Mouse (Mus musculus) lung, adult 18-20 months (tissue): ENCODE data around the gene Pglyrp4.
"Not testable (repeated sequence)": the region's sequence is repeated elsewhere in the genome, so short reads cannot be mapped to it uniquely, and the experiment has no call there.

Experiments
- DNase-seq, 2 experiments: peaks; one replicate each; pipeline ENCODE4 v3.0.0; 2022; ENCODE audit warnings: mixed read lengths in 2 of 2

Pglyrp4 gene

DNA sequence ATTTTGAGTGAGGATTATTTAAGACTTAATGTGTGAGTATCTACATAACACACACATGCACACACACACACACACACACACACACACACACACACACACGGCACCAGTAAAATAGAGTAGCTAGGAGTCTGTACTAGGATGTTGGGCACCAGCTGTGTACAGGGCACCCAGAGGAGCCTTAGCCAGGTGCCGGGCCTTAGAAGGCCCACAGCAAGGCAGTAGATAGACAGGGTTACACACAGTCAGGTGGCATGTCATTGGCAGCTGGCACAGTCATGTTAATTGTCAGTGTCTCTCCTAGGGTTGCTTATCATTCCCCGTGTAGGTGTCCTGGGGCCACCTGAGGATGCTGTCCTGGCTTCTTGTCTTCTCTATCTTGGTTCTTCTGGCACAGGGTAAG lies at the start of gene Pglyrp4:
Pglyrp4 (plus strand) TSS at position 301 of the 400 bp plus-strand sequence.
- no peak for DNase-seq

GRCm38 (mm10) chr3:90678656-90679055 lies 48.0 kb upstream of the Pglyrp4 start:
- DNase-seq: no peak

GRCm38 (mm10) chr3:90683929-90684328 lies 42.8 kb upstream of the Pglyrp4 start:
- DNase-seq: no peak

DNA sequence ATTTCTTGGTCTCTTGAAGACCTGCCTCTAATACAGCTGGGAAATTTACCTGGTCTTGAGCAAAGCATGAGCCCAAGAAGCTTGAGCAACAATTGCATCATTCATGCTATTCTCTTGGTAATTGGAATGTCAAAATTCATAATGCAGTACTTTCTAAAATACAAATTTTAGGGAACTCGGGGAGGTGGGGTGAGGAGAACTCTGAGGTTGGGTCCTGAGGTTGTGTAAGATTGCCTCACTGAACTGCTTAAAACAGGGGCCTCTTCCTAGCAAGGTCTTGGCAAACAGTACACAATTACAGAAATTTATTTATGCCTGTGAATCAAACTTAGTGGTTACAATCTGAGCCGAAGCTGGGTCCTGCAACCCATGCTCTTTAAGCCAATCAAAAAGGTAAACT lies 39.9 kb upstream of the Pglyrp4 start:
- DNase-seq: no peak

GRCm38 (mm10) chr3:90693496-90693895 lies 33.2 kb upstream of the Pglyrp4 start:
- no peak for DNase-seq

GRCm38 (mm10) chr3:90695613-90696012 lies 31.1 kb upstream of the Pglyrp4 start, which contains the start of gene S100a9:
TSS of gene S100a9 (minus strand) at chr3:90695721.
- no peak for DNase-seq

GRCm38 (mm10) chr3:90702244-90702643 lies 24.5 kb upstream of the Pglyrp4 start:
- DNase-seq: no peak

GRCm38 (mm10) chr3:90708523-90709202 lies 18.0 kb upstream of the Pglyrp4 start:
- DNase-seq: peak in 1 of 2 experiments; percentile 10

- peak; percentile 71 to 82 for DNase-seq
Observed at GRCm38 (mm10) chr3:90709591-90710460, 16.9 kb upstream of the Pglyrp4 start.

DNA sequence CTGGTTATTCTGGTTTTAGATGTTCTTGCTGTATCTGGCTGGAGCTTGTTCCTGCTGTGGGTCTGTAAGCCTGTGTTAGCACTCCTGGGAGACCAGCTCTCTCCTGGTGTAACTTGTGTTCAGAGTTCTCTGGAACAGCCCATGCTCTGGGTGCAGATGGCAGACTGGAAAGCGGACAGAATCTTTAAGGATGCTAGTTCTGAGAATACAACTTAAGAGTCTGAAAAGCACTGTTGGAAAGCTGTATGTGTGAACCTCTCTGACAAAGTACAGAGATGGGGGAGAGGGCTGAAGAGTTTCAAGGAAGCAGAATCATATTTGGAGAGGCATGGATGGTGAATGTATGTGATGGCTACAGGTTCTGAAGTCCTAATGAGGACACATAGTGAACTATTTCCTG lies 23.0 kb downstream of the Pglyrp4 start:
- no peak for DNase-seq

GRCm38 (mm10) chr3:90777776-90778175 lies 51.1 kb downstream of the Pglyrp4 start, which contains the start of gene Gm5849:
TSS of gene Gm5849 (minus strand) at chr3:90777876.
- DNase-seq: not testable (repeated sequence)
